ENCODE assay signal across 10 mouse cellular contexts in the genomic region with DNA sequence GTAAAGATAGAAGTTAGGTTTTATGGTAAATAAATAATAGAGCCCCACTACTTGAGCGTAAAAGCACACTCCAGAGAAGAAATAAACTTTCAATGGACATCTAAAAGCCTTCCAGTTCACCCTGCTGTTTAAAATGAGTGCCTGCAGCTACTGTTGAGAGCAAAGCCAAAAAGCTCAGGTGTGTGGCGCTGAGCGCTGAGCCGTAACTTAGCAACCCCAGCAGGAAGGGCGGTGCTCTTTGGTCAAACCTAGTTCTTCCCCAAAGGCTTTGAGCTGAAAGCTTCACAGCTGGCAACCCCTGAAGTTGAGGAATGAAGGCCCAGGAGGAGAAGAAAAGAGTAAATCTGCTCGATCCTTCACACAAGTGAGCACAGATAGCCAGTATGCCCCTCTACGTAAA.
A peak's percentile ranks its signal among the peaks of the same experiment; 100 is the strongest.
DNase-seq lines count a peak whose midpoint lies in the region; ATAC-seq lines count a peak whose summit lies in the region.
"Had no signal": no experiment of that assay in that cellular context is flagged by ENCODE, and none has a peak within 500 bp of the region (broad histone marks: within the 10 kb centered on the region; RNA-seq: fewer than 3 reads in every experiment).

No protein-coding gene starts in this region.

- no peaks in the 10 kb centered on the region for H3K36me3 ChIP-seq in midbrain, embryonic 15.5 days (replicated peaks)
- no peaks in the 10 kb centered on the region for H3K36me3 ChIP-seq in midbrain, embryonic 11.5 days (ENCODE audit: control insufficient read depth, insufficient read depth, low read length)
- no peaks in the 10 kb centered on the region for H3K36me3 ChIP-seq in hindbrain, embryonic 16.5 days (ENCODE audit: control insufficient read depth, insufficient read depth, low read length)
- H3K36me3 ChIP-seq: forebrain, embryonic 15.5 days; lung, embryonic 15.5 days had no signal

- DNase-seq in midbrain, embryonic 11.5 days (ENCODE audit: low spot score, missing footprints): no peak
- DNase-seq in brain, adult 2 months (ENCODE audit: low read depth, low spot score): peak; percentile 39
- peak; percentile 35 for DNase-seq in kidney, postnatal 10 days
- DNase-seq in thymus, postnatal 14 days: peak; percentile 36
- DNase-seq in testis, postnatal 14 days (ENCODE audit: low spot score): no peak
- no peak for DNase-seq in left cerebral cortex, postnatal 36 days (ENCODE audit: low spot score in 2 of 2)

- no peaks in the 10 kb centered on the region for H3K4me1 ChIP-seq in midbrain, embryonic 15.5 days
- H3K4me1 ChIP-seq in midbrain, embryonic 11.5 days (ENCODE audit: control insufficient read depth, insufficient read depth, low read length): no peaks in the 10 kb centered on the region
- H3K4me1 ChIP-seq in hindbrain, embryonic 16.5 days (ENCODE audit: control insufficient read depth, insufficient read depth, low read depth, low read length): no peaks in the 10 kb centered on the region
- H3K4me1 ChIP-seq: forebrain, embryonic 15.5 days; lung, embryonic 15.5 days had no signal

- H3K9me3 ChIP-seq in midbrain, embryonic 15.5 days: no peaks in the 10 kb centered on the region
- no peaks in the 10 kb centered on the region for H3K9me3 ChIP-seq in midbrain, embryonic 11.5 days (ENCODE audit: control insufficient read depth, low read length)
- H3K9me3 ChIP-seq in hindbrain, embryonic 16.5 days (ENCODE audit: control insufficient read depth, low read length): no peaks in the 10 kb centered on the region
- H3K9me3 ChIP-seq: forebrain, embryonic 15.5 days; lung, embryonic 15.5 days had no signal

- peak; percentile 81 for ATAC-seq in midbrain, embryonic 15.5 days (replicated peaks)
- ATAC-seq in midbrain, embryonic 11.5 days (ENCODE audit: low FRiP score): no peak
- no peak for ATAC-seq in hindbrain, embryonic 16.5 days
- ATAC-seq: forebrain, embryonic 15.5 days had no signal

- H3K27me3 ChIP-seq in midbrain, embryonic 15.5 days (replicated peaks): no peaks in the 10 kb centered on the region
- H3K27me3 ChIP-seq in midbrain, embryonic 11.5 days (ENCODE audit: control insufficient read depth, insufficient read depth, low read length): no peaks in the 10 kb centered on the region
- H3K27me3 ChIP-seq in hindbrain, embryonic 16.5 days (replicated peaks; ENCODE audit: control insufficient read depth, insufficient read depth, low read length): no peaks in the 10 kb centered on the region
- H3K27me3 ChIP-seq: forebrain, embryonic 15.5 days; lung, embryonic 15.5 days had no signal

- 37% methylated on average over 7 of the region's 7 CpGs for WGBS in midbrain, embryonic 15.5 days
- WGBS in midbrain, embryonic 11.5 days: 42% methylated on average over 7 of the region's 7 CpGs
- WGBS in hindbrain, embryonic 16.5 days: 42% methylated on average over 7 of the region's 7 CpGs

- no peak overlapping the region for H3K9ac ChIP-seq in midbrain, embryonic 15.5 days
- H3K9ac ChIP-seq in midbrain, embryonic 11.5 days (ENCODE audit: low read length): no peak overlapping the region
- no peak overlapping the region for H3K9ac ChIP-seq in hindbrain, embryonic 16.5 days (ENCODE audit: low read depth, low read length)
- H3K9ac ChIP-seq: forebrain, embryonic 15.5 days; lung, embryonic 15.5 days had no signal

- H3K4me2 ChIP-seq in midbrain, embryonic 15.5 days: no peak overlapping the region
- H3K4me2 ChIP-seq in midbrain, embryonic 11.5 days: no peak overlapping the region
- H3K4me2 ChIP-seq in hindbrain, embryonic 16.5 days (ENCODE audit: low read length): no peak overlapping the region
- H3K4me2 ChIP-seq: forebrain, embryonic 15.5 days; lung, embryonic 15.5 days had no signal

- H3K4me3 ChIP-seq in midbrain, embryonic 15.5 days: no peak overlapping the region
- H3K4me3 ChIP-seq in midbrain, embryonic 11.5 days (ENCODE audit: low read depth, low read length): no peak overlapping the region
- H3K4me3 ChIP-seq in hindbrain, embryonic 16.5 days (ENCODE audit: low read length): no peak overlapping the region
- H3K4me3 ChIP-seq: forebrain, embryonic 15.5 days; lung, embryonic 15.5 days had no signal

- no peak overlapping the region for H3K27ac ChIP-seq in midbrain, embryonic 15.5 days
- H3K27ac ChIP-seq in midbrain, embryonic 11.5 days (ENCODE audit: low read depth, low read length): no peak overlapping the region
- no peak overlapping the region for H3K27ac ChIP-seq in hindbrain, embryonic 16.5 days (ENCODE audit: low read depth, low read length)
- H3K27ac ChIP-seq: forebrain, embryonic 15.5 days; lung, embryonic 15.5 days had no signal

- intact Hi-C loops in left cerebral cortex, postnatal 36 days (cut with DNase I): no loop called here

Comparison
In these comparisons a context has a peak if more than half of its experiments do, and no peak if none do; other contexts are left out.
1. DNase-seq: peak in brain, adult 2 months (single experiment), kidney, postnatal 10 days (single experiment) and thymus, postnatal 14 days (single experiment); none in midbrain, embryonic 11.5 days (single experiment), testis, postnatal 14 days (single experiment) and left cerebral cortex, postnatal 36 days (0 of 2).